Mouse (Mus musculus) forebrain, postnatal 0 days (tissue): ENCODE data around the gene Slc38a4. TPM values are rescaled to one million over a fixed set of nuclear protein-coding genes. Genes with fewer than 3 reads are reported as not detected.

Source experiments
- ATAC-seq: fragments of 200-750 bp; cut with Nextera tagmentation; 2 replicates; pipeline ENCODE4 v1.8.0; 2017; ENCODE audit warnings: mild to moderate bottlenecking, moderate library complexity
- DNase-seq: peaks from one replicate; pipeline ENCODE4 v3.0.0-alpha.2; 2015
- H3K27ac ChIP-seq: fragments of 300-500 bp; sonication (generic); 2 replicates; pipeline ENCODE4 v1.5.1; 2014; ENCODE audit warnings: low read depth, mild to moderate bottlenecking, antibody characterized with exemption, low read length, moderate library complexity, mixed read lengths
- H3K27me3 ChIP-seq: fragments of 300-500 bp; sonication (generic); 2 replicates; pipeline ENCODE4 v1.6.1; 2014; ENCODE audit warnings: mild to moderate bottlenecking, low read length, mixed read lengths; ENCODE audit not compliant: insufficient read depth
- H3K36me3 ChIP-seq: fragments of 300-500 bp; sonication (generic); 2 replicates; pipeline ENCODE4 v1.6.1; 2014; ENCODE audit warnings: mild to moderate bottlenecking, moderate library complexity; ENCODE audit not compliant: insufficient read depth
- H3K4me1 ChIP-seq: fragments of 300-500 bp; sonication (generic); 2 replicates; pipeline ENCODE4 v1.6.1; 2014; ENCODE audit warnings: antibody characterized with exemption; ENCODE audit not compliant: insufficient read depth
- H3K4me2 ChIP-seq: fragments of 300-500 bp; sonication (generic); 2 replicates; pipeline ENCODE4 v1.6.1; 2014; ENCODE audit warnings: low read depth, mild to moderate bottlenecking, moderate library complexity
- H3K4me3 ChIP-seq: fragments of 300-500 bp; sonication (generic); 2 replicates; pipeline ENCODE4 v1.5.1; 2014; ENCODE audit warnings: low read depth, low read length, mixed read lengths
- H3K9ac ChIP-seq: fragments of 300-500 bp; sonication (generic); 2 replicates; pipeline ENCODE4 v1.6.1; 2014; ENCODE audit warnings: mild to moderate bottlenecking
- H3K9me3 ChIP-seq: fragments of 300-500 bp; sonication (generic); 2 replicates; pipeline ENCODE4 v1.6.1; 2016; ENCODE audit warnings: low read length
- CTCF ChIP-seq: sonication (generic); IDR thresholded peaks from 2 replicates; pipeline ENCODE4 v1.5.1; 2016; ENCODE audit warnings: antibody characterized with exemption, control low read depth, low read depth
- WGBS: fragments of 180-500 bp; shearing (Covaris S2); extraction: QIAGEN DNeasy Blood & Tissue Kit; methylation state at CpG from one replicate; pipeline ENCODE4 v1.1.7; 2014; 5-methylcytosine and 5-hydroxymethylcytosine counted together
- polyA plus RNA-seq: library from polyadenylated mRNA; unstranded; fragments of >200 nt; fragmentation: Nextera tagmentation; extraction: Ambion mirVana; gene quantifications from 2 replicates; pipeline ENCODE4 v1.2.1, GENCODE M21; 2015
- total RNA-seq: library from RNA; depleted of rRNA; stranded (reverse); fragments of >200 nt; gene quantifications from 2 replicates; pipeline ENCODE4 v1.2.3, GENCODE M21; 2014; rRNA removed

Gene Slc38a4
- total and polyA plus RNA-seq, 2 experiments from 2014 or later = 2.8 to 4.4 TPM

DNA sequence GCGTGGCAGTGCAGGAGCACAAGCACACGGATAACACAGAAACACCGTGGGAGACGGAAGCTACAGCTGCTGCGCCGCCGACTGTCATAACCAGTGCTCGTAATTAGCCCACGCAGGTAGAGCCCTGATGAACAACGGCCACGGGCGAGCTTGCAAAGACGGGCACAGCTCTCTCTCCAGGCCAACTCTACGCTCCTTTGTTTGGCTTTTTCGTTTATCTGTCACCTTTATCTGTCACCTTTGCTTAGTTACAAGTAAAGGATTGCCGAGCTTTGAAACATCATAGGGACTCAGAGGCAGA is 101.9 kb downstream of the Slc38a4 start:
- DNase-seq (no peak), ATAC-seq (peak; percentile 27)
- Histone ChIP-seq H3K4me1 (peaks cover 6% of the 10 kb centered on the region; the same call in 1 of the 2 replicates), H3K9ac (peak overlapping the region; percentile 67), H3K9me3 (no peaks in the 10 kb centered on the region), H3K4me3 (peak overlapping the region; percentile 37), H3K27ac (peak overlapping the region; percentile 69), H3K36me3 (no peaks in the 10 kb centered on the region), H3K27me3 (no peaks in the 10 kb centered on the region), H3K4me2 (peak overlapping the region; percentile 49)
- WGBS = 53% methylated on average over 16 of the region's 16 CpGs
- no peak for TF ChIP-seq CTCF

DNA sequence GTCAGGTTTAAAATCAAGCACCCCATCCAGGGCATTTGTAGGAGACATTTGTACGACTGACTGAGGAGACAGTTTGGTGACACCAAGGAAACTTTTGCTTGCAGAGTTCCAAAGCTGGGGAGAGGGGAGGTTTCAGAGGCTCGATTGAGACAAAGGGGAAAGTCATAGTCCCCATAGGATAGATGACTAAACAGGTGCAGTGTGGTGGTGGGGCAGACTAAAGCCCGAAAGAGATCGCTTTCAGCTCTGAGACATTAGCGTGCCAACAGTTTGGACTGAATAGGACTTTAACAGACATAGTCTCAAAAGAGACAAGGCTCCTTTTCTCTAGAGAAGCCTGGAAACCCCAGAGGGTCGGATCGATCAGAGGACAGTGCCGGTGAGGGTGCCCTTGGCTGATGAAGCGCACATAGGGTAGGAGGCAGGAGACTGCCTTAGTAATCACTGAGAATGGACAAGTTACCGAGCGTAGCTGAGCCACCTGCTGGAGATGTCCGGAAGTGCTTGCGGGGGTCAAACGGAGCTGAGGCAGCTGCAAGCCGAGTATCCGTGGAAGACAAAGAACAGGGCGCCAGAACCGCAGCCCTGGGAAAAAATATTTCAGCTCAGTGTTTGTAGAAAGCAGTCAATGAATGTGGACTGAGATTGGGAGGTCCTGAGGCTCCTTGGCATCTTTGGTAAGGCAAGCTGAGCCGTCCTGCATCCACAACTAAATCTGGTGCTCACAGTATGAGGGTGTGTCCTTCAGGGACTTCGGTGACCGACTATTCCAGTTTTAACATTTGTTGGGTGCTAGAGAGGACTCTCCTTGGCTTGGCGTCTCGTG is 102.4 kb downstream of the Slc38a4 start:
- peak; percentile 84 for DNase-seq
- no peaks in the 10 kb centered on the region for H3K9me3 ChIP-seq
- H3K9ac ChIP-seq = peak overlapping the region; percentile 67
- WGBS = 26% methylated on average over 23 of the region's 23 CpGs
- no peaks in the 10 kb centered on the region for H3K27me3 ChIP-seq
- H3K27ac ChIP-seq = peak overlapping the region; percentile 69
- peak; percentile 88 for TF ChIP-seq CTCF
- peak; percentile 89 for ATAC-seq
- H3K4me3 ChIP-seq = peak overlapping the region; percentile 37
- peaks cover 6% of the 10 kb centered on the region; the same call in 1 of the 2 replicates for H3K4me1 ChIP-seq
- H3K36me3 ChIP-seq = no peaks in the 10 kb centered on the region
- peak overlapping the region; percentile 49 for H3K4me2 ChIP-seq

DNA sequence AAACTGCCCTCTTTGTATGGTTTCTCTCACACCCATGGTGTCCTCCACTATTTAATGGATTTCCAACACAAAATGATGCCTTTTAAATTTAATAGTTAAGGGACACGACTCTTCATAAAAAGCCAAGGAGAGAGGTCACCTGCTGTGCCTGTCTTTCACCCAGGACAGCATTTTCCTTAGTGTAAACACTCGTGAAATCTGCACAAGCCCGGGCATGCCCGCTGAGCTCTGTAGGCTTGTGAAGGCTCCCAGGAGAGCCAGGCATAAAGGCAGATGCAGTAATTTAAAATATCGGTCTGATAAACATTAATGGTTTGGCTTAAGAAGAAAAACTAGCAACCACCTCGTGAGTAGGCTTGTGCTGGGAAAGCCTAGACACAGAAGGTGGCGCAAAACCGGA is 103.3 kb downstream of the Slc38a4 start:
- Histone ChIP-seq H3K27me3 (no peaks in the 10 kb centered on the region), H3K36me3 (no peaks in the 10 kb centered on the region), H3K4me2 (no peak overlapping the region), H3K9ac (no peak overlapping the region), H3K9me3 (no peaks in the 10 kb centered on the region), H3K4me3 (no peak overlapping the region), H3K27ac (no peak overlapping the region), H3K4me1 (peaks cover 6% of the 10 kb centered on the region; the same call in 1 of the 2 replicates)
- TF ChIP-seq CTCF = no peak
- ATAC-seq (no peak), DNase-seq (no peak)
- 79% methylated on average over 8 of the region's 8 CpGs for WGBS

DNA sequence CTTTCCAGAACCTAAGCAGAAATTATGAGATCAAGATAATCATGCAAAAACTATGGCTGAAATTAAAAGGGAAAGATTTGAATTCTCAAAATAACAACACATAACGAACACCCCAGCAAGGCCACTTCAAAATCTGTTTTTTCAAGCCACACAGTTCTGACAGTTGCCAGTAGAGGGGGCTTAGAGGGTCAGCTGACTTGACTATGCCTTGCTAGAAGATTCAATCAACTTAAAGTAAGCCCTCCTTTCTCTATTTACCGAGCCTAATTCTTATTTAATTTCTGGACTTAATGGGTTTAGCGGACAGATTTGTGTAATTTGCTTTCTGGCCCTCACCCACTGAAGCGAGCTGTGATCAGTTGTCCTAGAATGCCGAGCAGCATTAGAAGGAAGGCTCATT is 104.0 kb downstream of the Slc38a4 start:
- Histone ChIP-seq H3K9me3 (no peaks in the 10 kb centered on the region), H3K4me3 (no peak overlapping the region), H3K9ac (no peak overlapping the region), H3K27ac (no peak overlapping the region), H3K27me3 (no peaks in the 10 kb centered on the region), H3K36me3 (no peaks in the 10 kb centered on the region), H3K4me1 (peaks cover 6% of the 10 kb centered on the region; the same call in 1 of the 2 replicates), H3K4me2 (no peak overlapping the region)
- DNase-seq (no peak), ATAC-seq (no peak)
- peak; percentile 59 for TF ChIP-seq CTCF
- 33% methylated on average over 5 of the region's 5 CpGs for WGBS

DNA sequence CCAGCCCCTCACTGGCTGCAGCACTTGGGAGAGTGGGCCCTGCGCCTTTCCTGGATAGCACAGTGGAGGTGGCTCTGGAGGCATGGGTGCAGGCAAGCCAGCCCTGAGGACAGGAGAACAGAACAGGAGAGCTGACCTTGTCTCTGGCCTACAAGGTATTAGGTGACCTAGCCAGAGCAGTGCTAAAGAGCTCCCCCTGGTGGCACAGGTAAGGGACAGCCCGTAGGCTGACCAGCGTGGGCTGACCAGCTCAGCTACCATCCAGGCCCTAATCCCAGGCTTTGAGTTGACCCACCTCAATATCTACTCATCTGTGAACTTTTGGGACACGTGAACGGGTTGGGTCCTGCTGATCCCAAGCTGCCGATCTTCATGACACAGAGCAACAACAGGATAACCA is 107.3 kb downstream of the Slc38a4 start:
- H3K9me3 ChIP-seq = no peaks in the 10 kb centered on the region
- no peak overlapping the region for H3K9ac ChIP-seq
- TF ChIP-seq CTCF = peak; percentile 30; the same call in 1 of the 2 replicates
- DNase-seq = no peak
- H3K27me3 ChIP-seq = no peaks in the 10 kb centered on the region
- ATAC-seq = no peak
- H3K27ac ChIP-seq = no peak overlapping the region
- no peak overlapping the region for H3K4me3 ChIP-seq
- no peak overlapping the region for H3K4me2 ChIP-seq
- no peaks in the 10 kb centered on the region for H3K36me3 ChIP-seq
- 63% methylated on average over 6 of the region's 6 CpGs for WGBS
- no peaks in the 10 kb centered on the region for H3K4me1 ChIP-seq

Other genes starting within 250 kb of the Slc38a4 start
- 4.8 and 6.9 TPM in 2 replicates for gene Pced1b, start 191.2 kb upstream of the Slc38a4 start, total RNA-seq
- 4.4 and 5.4 TPM in 2 replicates for gene Pced1b, start 191.2 kb upstream of the Slc38a4 start, polyA plus RNA-seq
- gene Amigo2, start 191.3 kb upstream of the Slc38a4 start, total RNA-seq = 10.5 and 15.7 TPM in 2 replicates
- 5.8 and 8.7 TPM in 2 replicates for gene Amigo2, start 191.3 kb upstream of the Slc38a4 start, polyA plus RNA-seq